ENCODE assay signal across 25 mouse cellular contexts in the genomic region with DNA sequence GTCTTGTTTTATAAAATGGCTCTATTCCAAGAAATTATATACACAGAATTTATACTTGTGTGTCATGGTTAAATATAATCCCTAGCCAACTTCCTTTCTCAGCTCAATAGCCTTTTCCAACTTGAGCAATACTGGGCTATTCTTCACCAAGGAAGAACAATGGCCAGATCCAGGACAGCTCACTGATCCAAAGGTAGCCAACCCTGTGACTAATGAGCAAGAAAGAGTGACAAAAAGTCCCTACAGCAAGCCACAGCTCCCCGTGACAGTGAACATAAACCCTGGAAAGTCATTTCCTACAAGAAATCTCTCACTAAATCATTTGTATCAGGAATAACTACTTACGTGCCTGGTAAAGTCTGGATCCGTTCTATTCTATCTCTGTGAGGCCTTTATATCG. TPM values are rescaled to one million over a fixed set of nuclear protein-coding genes. Genes with fewer than 3 reads are reported as not detected.
DNase-seq lines count a peak whose midpoint lies in the region; TF ChIP-seq lines count a peak whose summit lies in the region.
"Had no signal": no experiment of that assay in that cellular context is flagged by ENCODE, and none has a peak within 500 bp of the region (broad histone marks: within the 10 kb centered on the region; RNA-seq: fewer than 3 reads in every experiment).

No protein-coding gene starts in this region.

- no peak for TF ChIP-seq POLR2A in kidney, adult 2 months (IDR thresholded peaks at IDR 0.05; ENCODE audit: low read depth, low read length)

- 65% methylated on average over 4 of the region's 4 CpGs for WGBS in kidney, adult 2 months

- H3K4me3 ChIP-seq in layer of hippocampus, adult 2 months, result no peak overlapping the region
- no peak overlapping the region for H3K4me3 ChIP-seq in kidney, adult 2 months (ENCODE audit: insufficient read depth, low read depth, low read length)
- H3K4me3 ChIP-seq: forebrain, embryonic 10.5 days; hindbrain, embryonic 13.5 days; limb, embryonic 10.5 days; limb, embryonic 15.5 days; liver, embryonic 13.5 days; midbrain, embryonic 10.5 days; midbrain, embryonic 15.5 days had no signal

- no peak for TF ChIP-seq CTCF in layer of hippocampus, adult 2 months (conservative IDR thresholded peaks at IDR 0.05)
- TF ChIP-seq CTCF in kidney, adult 2 months (conservative IDR thresholded peaks at IDR 0.05; ENCODE audit: insufficient read depth, insufficient read length, low read depth, low read length), result no peak

- H3K4me1 ChIP-seq in kidney, adult 2 months (ENCODE audit: control insufficient read depth, insufficient read depth, low read length), result peaks cover 5% of the 10 kb centered on the region

- DNase-seq in adrenal gland, adult 2 months, result peak; percentile 25
- DNase-seq in adrenal gland, postnatal 10 days, result no peak
- DNase-seq in layer of hippocampus, adult 2 months (ENCODE audit: low spot score in 2 of 2), result no peak
- no peak for DNase-seq in layer of hippocampus, adult 11-12 months (ENCODE audit: low spot score)
- DNase-seq in Muller cell, postnatal 12 days (ENCODE audit: inconsistent ontology term), result peak; percentile 59
- DNase-seq in gonadal fat pad, adult 2 months (ENCODE audit: low read depth), result peak; percentile 33
- no peak for DNase-seq in kidney, adult 2 months
- no peak for DNase-seq in cerebellum, adult 9-10 months
- DNase-seq: heart, postnatal 36 days; kidney, adult 18-20 months; kidney, postnatal 36 days; layer of hippocampus, adult 9-11 months; liver, embryonic 13.5 days; right cerebral cortex, adult 18-20 months; spleen, adult 18-20 months; thymus, adult 2 months; thymus, postnatal 36 days had no signal

- no peaks in the 10 kb centered on the region for H3K36me3 ChIP-seq in kidney, adult 2 months (ENCODE audit: control insufficient read depth, insufficient read depth, low read length)
- H3K36me3 ChIP-seq: hindbrain, embryonic 13.5 days; limb, embryonic 15.5 days; liver, embryonic 13.5 days; midbrain, embryonic 15.5 days had no signal

- H3K27me3 ChIP-seq in kidney, adult 2 months (replicated peaks; ENCODE audit: control insufficient read depth, insufficient read depth, low read length), result no peaks in the 10 kb centered on the region
- H3K27me3 ChIP-seq: CH12.LX; hindbrain, embryonic 13.5 days; limb, embryonic 15.5 days; liver, embryonic 13.5 days; midbrain, embryonic 15.5 days; Patski had no signal

- H3K27ac ChIP-seq in layer of hippocampus, adult 2 months, result peak overlapping the region; percentile 21; the same call in 1 of the 2 replicates
- no peak overlapping the region for H3K27ac ChIP-seq in kidney, adult 2 months (ENCODE audit: insufficient read depth, low read depth, low read length)
- H3K27ac ChIP-seq: hindbrain, embryonic 13.5 days; limb, embryonic 10.5 days; liver, embryonic 13.5 days; midbrain, embryonic 10.5 days; midbrain, embryonic 15.5 days had no signal

RNA-seq across cellular contexts. Expression of a gene that starts 35.6 kb away (rescaled TPM):
- 10 to 100 TPM; 31.9 to 40.2 TPM for total RNA-seq in adrenal gland, adult 2 months (2021)
- 8.3 and 9.6 TPM in 2 replicates for polyA plus RNA-seq in adrenal gland, adult 2 months (2012; rRNA removed)
- 10 to 100 TPM; 39.0 to 39.1 TPM for total RNA-seq in adrenal gland, postnatal 10 days (2021)
- 100 to 1,000 TPM; 140 to 148 TPM for total RNA-seq in layer of hippocampus, adult 2 months (2021)
- polyA plus RNA-seq in gonadal fat pad, adult 2 months (2012; rRNA removed), result 11.5 and 13.0 TPM in 2 replicates
- polyA plus RNA-seq in kidney, adult 2 months (2012; rRNA removed), result 7.7 and 8.6 TPM in 2 replicates

Comparison
In these comparisons a context has a peak if more than half of its experiments do, and no peak if none do; other contexts are left out.
1. DNase-seq: peak in adrenal gland, adult 2 months (single experiment), Muller cell, postnatal 12 days (single experiment) and gonadal fat pad, adult 2 months (single experiment); none in adrenal gland, postnatal 10 days (single experiment), layer of hippocampus, adult 2 months (0 of 2), layer of hippocampus, adult 11-12 months (single experiment), kidney, adult 2 months (single experiment) and cerebellum, adult 9-10 months (single experiment).